Mouse (Mus musculus): Measurements from ENCODE around the gene Dstyk. TPM values are rescaled to one million over a fixed set of nuclear protein-coding genes. Genes with fewer than 3 reads are reported as not detected.
A peak's percentile ranks its signal among the peaks of the same experiment; 100 is the strongest.

Dstyk gene
- polyA plus RNA-seq, 1 experiment from 2014 or later: 12.5 TPM

DNA sequence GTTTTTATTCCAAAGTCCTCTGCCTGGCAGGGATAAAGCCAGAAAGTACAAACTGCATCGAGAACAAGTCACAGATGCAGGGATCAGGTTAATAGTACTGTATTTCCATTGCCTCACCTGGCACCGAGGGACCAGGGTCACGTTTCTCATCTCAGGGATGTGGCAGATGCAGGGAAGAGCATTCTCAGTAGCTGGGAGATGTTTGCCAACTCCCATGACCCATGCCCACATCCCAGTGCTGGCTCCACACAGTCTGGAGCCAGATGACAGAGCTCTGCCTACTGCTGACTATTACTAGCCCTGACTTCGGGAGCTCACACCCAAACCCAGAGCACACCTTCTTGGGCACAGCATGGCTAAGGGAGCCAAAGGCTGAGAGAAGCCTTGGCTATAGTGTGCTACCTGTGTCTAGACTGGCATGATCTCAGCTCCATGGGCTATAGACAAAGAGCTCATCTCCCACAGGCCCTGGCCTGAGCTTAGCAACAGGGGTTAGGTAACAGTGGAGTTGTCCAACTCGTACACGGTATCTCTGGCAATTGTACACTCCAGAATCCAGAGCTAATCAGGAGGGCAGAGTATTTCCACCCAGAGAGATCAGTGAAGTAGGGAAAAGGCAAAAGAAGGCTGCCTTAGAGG, 44.3 kb upstream of the Dstyk start:
- Histone ChIP-seq H3K9me3 (replicated peaks; ENCODE audit: low read length) (no peaks in the 10 kb centered on the region), H3K4me3 (replicated peaks; ENCODE audit: low read depth, low read length) (no peak overlapping the region), H3K36me3 (ENCODE audit: insufficient read depth, low read length) (no peaks in the 10 kb centered on the region), H3K4me2 (ENCODE audit: low read length) (no peak overlapping the region), H3K27ac (no peak overlapping the region), H3K9ac (ENCODE audit: low read depth, low read length) (no peak overlapping the region), H3K27me3 (ENCODE audit: insufficient read depth, low read length) (no peaks in the 10 kb centered on the region), H3K4me1 (replicated peaks; ENCODE audit: insufficient read depth, low read length) (peaks cover 29% of the 10 kb centered on the region)
- WGBS: 77% methylated on average over 6 of the region's 6 CpGs
- ATAC-seq (replicated peaks; ENCODE audit: low FRiP score, low read depth): no peak
- no peak for TF ChIP-seq CTCF (IDR thresholded peaks at IDR 0.05; ENCODE audit: low read depth)
- no peak for DNase-seq (ENCODE audit: low spot score)

- H3K4me3 ChIP-seq (replicated peaks; ENCODE audit: low read depth, low read length): no peak overlapping the region
- TF ChIP-seq CTCF (IDR thresholded peaks at IDR 0.05; ENCODE audit: low read depth): no peak
- DNase-seq (ENCODE audit: low spot score) (no peak), ATAC-seq (replicated peaks; ENCODE audit: low FRiP score, low read depth) (no peak)
- no peaks in the 10 kb centered on the region for H3K36me3 ChIP-seq (ENCODE audit: insufficient read depth, low read length)
- H3K27me3 ChIP-seq (ENCODE audit: insufficient read depth, low read length): no peaks in the 10 kb centered on the region
- H3K27ac ChIP-seq: no peak overlapping the region
- no peak overlapping the region for H3K4me2 ChIP-seq (ENCODE audit: low read length)
- peaks cover 29% of the 10 kb centered on the region for H3K4me1 ChIP-seq (replicated peaks; ENCODE audit: insufficient read depth, low read length)
- H3K9me3 ChIP-seq (replicated peaks; ENCODE audit: low read length): no peaks in the 10 kb centered on the region
- 37% methylated on average over 5 of the region's 5 CpGs for WGBS
- H3K9ac ChIP-seq (ENCODE audit: low read depth, low read length): no peak overlapping the region
These were observed 43.0 kb upstream of the Dstyk start for GRCm38 (mm10) chr1:132374140-132374872.

- H3K4me1 ChIP-seq (replicated peaks; ENCODE audit: insufficient read depth, low read length): peaks cover 29% of the 10 kb centered on the region
- H3K9ac ChIP-seq (ENCODE audit: low read depth, low read length): no peak overlapping the region
- WGBS: 74% methylated on average over 3 of the region's 3 CpGs
- no peaks in the 10 kb centered on the region for H3K9me3 ChIP-seq (replicated peaks; ENCODE audit: low read length)
- no peak overlapping the region for H3K27ac ChIP-seq
- no peaks in the 10 kb centered on the region for H3K27me3 ChIP-seq (ENCODE audit: insufficient read depth, low read length)
- no peak for TF ChIP-seq CTCF (IDR thresholded peaks at IDR 0.05; ENCODE audit: low read depth)
- H3K4me3 ChIP-seq (replicated peaks; ENCODE audit: low read depth, low read length): no peak overlapping the region
- no peaks in the 10 kb centered on the region for H3K36me3 ChIP-seq (ENCODE audit: insufficient read depth, low read length)
- no peak for DNase-seq (ENCODE audit: low spot score)
- no peak for ATAC-seq (replicated peaks; ENCODE audit: low FRiP score, low read depth)
- H3K4me2 ChIP-seq (ENCODE audit: low read length): no peak overlapping the region
These were observed 42.5 kb upstream of the Dstyk start for GRCm38 (mm10) chr1:132374873-132375244.

DNA sequence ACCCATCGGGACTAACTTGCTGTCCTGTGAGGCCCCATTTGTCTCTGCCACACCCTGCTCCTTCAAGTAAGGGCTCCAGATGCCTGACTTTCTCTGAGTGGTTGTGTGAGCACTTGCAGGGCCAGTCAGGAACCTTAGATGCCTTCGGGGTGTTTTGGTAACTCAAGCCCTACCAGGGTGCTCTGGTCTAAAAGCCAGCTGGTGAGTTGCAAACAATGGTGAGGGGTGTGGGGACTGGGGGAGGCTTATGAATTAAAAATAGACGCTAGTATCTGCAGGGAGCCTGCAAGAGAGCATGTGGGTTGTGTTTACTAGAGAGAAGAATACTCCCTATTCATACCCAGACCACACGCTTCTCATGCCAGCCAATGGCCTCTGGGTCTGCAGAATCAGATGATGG, 42.1 kb upstream of the Dstyk start:
- WGBS: 35% methylated on average over 4 of the region's 4 CpGs

DNA sequence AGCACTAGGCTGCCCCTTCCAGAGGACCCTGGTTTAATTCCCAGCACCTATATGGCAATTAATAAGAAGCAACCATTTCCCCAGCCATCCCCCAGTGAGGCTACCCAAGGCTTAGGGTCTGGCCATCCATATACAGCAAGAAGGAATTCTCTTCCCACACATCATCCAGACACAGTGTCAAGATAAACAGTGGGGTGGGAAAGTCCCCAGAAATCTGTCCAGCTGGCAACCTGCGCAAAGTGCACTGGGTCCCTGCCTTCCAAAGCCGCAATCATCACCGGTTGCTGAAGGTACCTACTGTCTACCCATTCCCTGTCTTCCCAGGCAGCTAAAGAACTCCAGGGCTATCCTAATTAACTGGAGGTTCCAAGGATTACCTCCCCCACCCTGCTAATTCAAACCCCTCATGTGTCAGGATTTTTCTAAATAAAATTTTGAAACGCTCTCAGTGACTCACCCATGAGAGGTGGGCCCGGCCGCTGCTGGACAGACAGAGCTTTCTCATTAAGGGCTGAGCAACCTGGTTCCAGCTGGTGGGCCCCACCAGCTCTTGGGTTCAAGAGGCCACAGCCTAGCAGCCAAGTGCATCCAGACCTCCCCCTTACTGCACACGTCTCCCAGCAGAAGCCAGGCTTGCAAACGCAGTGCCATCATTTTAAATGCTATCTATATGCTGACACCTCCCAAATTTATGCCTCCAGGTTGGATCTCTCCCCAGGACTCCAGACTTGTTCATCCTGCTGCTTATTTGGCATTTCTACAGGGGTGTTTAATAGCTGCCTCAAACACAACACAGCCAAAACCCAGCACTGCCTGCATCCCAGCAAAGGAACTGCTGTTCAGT, 40.9 kb upstream of the Dstyk start:
- ATAC-seq (replicated peaks; ENCODE audit: low FRiP score, low read depth) (no peak), DNase-seq (ENCODE audit: low spot score) (no peak)
- H3K27ac ChIP-seq: peak overlapping the region; percentile 31; the same call in 1 of the 2 replicates
- no peak overlapping the region for H3K9ac ChIP-seq (ENCODE audit: low read depth, low read length)
- no peak overlapping the region for H3K4me2 ChIP-seq (ENCODE audit: low read length)
- 53% methylated on average over 8 of the region's 8 CpGs for WGBS
- H3K27me3 ChIP-seq (ENCODE audit: insufficient read depth, low read length): no peaks in the 10 kb centered on the region
- TF ChIP-seq CTCF (IDR thresholded peaks at IDR 0.05; ENCODE audit: low read depth): no peak
- peaks cover 29% of the 10 kb centered on the region for H3K4me1 ChIP-seq (replicated peaks; ENCODE audit: insufficient read depth, low read length)
- peaks cover 2% of the 10 kb centered on the region; the same call in 1 of the 2 replicates for H3K36me3 ChIP-seq (ENCODE audit: insufficient read depth, low read length)
- H3K9me3 ChIP-seq (replicated peaks; ENCODE audit: low read length): no peaks in the 10 kb centered on the region
- H3K4me3 ChIP-seq (replicated peaks; ENCODE audit: low read depth, low read length): no peak overlapping the region

More for the DNA sequence above, 42.1 kb upstream of the Dstyk start:
- Histone ChIP-seq H3K4me3 (replicated peaks; ENCODE audit: low read depth, low read length) (no peak overlapping the region), H3K9me3 (replicated peaks; ENCODE audit: low read length) (no peaks in the 10 kb centered on the region), H3K9ac (ENCODE audit: low read depth, low read length) (no peak overlapping the region), H3K27ac (no peak overlapping the region), H3K36me3 (ENCODE audit: insufficient read depth, low read length) (no peaks in the 10 kb centered on the region), H3K4me2 (ENCODE audit: low read length) (no peak overlapping the region), H3K4me1 (replicated peaks; ENCODE audit: insufficient read depth, low read length) (peaks cover 29% of the 10 kb centered on the region), H3K27me3 (ENCODE audit: insufficient read depth, low read length) (no peaks in the 10 kb centered on the region)
- TF ChIP-seq CTCF (IDR thresholded peaks at IDR 0.05; ENCODE audit: low read depth): no peak
- ATAC-seq (replicated peaks; ENCODE audit: low FRiP score, low read depth): no peak
- no peak for DNase-seq (ENCODE audit: low spot score)

- H3K27me3 ChIP-seq (ENCODE audit: insufficient read depth, low read length): no peaks in the 10 kb centered on the region
- peaks cover 29% of the 10 kb centered on the region for H3K4me1 ChIP-seq (replicated peaks; ENCODE audit: insufficient read depth, low read length)
- no peak for ATAC-seq (replicated peaks; ENCODE audit: low FRiP score, low read depth)
- H3K4me3 ChIP-seq (replicated peaks; ENCODE audit: low read depth, low read length): no peak overlapping the region
- WGBS: 36% methylated on average over 7 of the region's 7 CpGs
- no peaks in the 10 kb centered on the region for H3K9me3 ChIP-seq (replicated peaks; ENCODE audit: low read length)
- no peak for DNase-seq (ENCODE audit: low spot score)
- H3K4me2 ChIP-seq (ENCODE audit: low read length): no peak overlapping the region
- peaks cover 2% of the 10 kb centered on the region; the same call in 1 of the 2 replicates for H3K36me3 ChIP-seq (ENCODE audit: insufficient read depth, low read length)
- TF ChIP-seq CTCF (IDR thresholded peaks at IDR 0.05; ENCODE audit: low read depth): no peak
- H3K9ac ChIP-seq (ENCODE audit: low read depth, low read length): no peak overlapping the region
- H3K27ac ChIP-seq: 0 out of 2 replicates have a peak overlapping the region, but pooled peaks have one; percentile 31
These were observed 40.3 kb upstream of the Dstyk start for GRCm38 (mm10) chr1:132377055-132377365.

Data from kidney, postnatal 0 days (tissue).